Mouse (Mus musculus): ENCODE results near the gene Gm11236. TPM values are rescaled to one million over a fixed set of nuclear protein-coding genes. Genes with fewer than 3 reads are reported as not detected.
"Not testable (repeated sequence)": the region's sequence is repeated elsewhere in the genome, so short reads cannot be mapped to it uniquely, and the experiment has no call there.

Gene Gm11236
- polyA plus RNA-seq (2015; fragmentation: Nextera tagmentation; extraction: Ambion mirVana), result not detected in 2 replicates

- not testable (repeated sequence) for ATAC-seq; H3K9ac ChIP-seq (replicated peaks); H3K27ac ChIP-seq; H3K36me3 ChIP-seq; H3K9me3 ChIP-seq; H3K4me2 ChIP-seq (replicated peaks); H3K27me3 ChIP-seq; H3K4me3 ChIP-seq (replicated peaks); H3K4me1 ChIP-seq (replicated peaks)
- no CpG with 5 or more reads among the region's 4 CpGs for whole genome bisulfite sequencing
These were observed at the start of gene Gm11236 for GRCm38 (mm10) chr4:73637821-73638220. TSS of gene Gm11236 (plus strand) at chr4:73638121.

GRCm38 (mm10) chr4:73599248-73599647 is 38.7 kb upstream of the Gm11236 start:
- H3K4me3 ChIP-seq (replicated peaks), result no peak overlapping the region
- H3K27me3 ChIP-seq, result no peaks in the 10 kb centered on the region
- 9% methylated on average over 3 of the region's 3 CpGs for WGBS
- H3K9me3 ChIP-seq, result no peaks in the 10 kb centered on the region
- H3K36me3 ChIP-seq, result no peaks in the 10 kb centered on the region
- H3K4me1 ChIP-seq (replicated peaks), result no peaks in the 10 kb centered on the region
- H3K9ac ChIP-seq (replicated peaks), result no peak overlapping the region
- no peak overlapping the region for H3K4me2 ChIP-seq (replicated peaks)
- ATAC-seq, result peak; percentile 79
- no peak overlapping the region for H3K27ac ChIP-seq

- H3K4me3 ChIP-seq (replicated peaks); H3K9me3 ChIP-seq; H3K27ac ChIP-seq; H3K4me1 ChIP-seq (replicated peaks); ATAC-seq; H3K9ac ChIP-seq (replicated peaks); H3K27me3 ChIP-seq; H3K36me3 ChIP-seq; H3K4me2 ChIP-seq (replicated peaks): not testable (repeated sequence)
- no CpG with 5 or more reads among the region's 3 CpGs for WGBS
These were observed 30.3 kb upstream of the Gm11236 start, which contains the start of gene Gm11238 for GRCm38 (mm10) chr4:73607581-73607980. TSS of gene Gm11238 (plus strand) at chr4:73607881.

DNA sequence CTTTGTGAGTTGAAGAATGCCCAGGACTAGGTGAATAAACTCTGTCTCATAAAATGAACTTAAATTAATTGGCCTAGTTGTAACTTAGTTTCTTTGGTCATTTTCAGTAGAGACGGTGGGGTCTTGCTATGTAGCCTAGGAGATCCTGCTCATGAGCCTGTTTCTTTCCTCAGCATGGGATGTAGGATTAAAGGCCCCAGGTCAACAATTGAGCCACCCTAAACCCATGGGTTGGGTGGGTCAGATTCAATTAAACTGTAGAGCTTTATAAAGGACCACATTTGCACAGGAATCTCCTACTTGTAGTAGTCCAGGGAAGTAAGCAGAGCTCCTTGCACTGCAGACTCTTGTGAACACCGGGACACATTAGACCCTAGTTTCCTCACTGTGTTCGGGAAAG is 15.2 kb upstream of the Gm11236 start, which contains the start of gene Gm11237:
Gm11237 (plus strand) TSS at position 301 of the 400 bp plus-strand sequence.
- H3K9me3 ChIP-seq; H3K4me1 ChIP-seq (replicated peaks); ATAC-seq; H3K27ac ChIP-seq; H3K36me3 ChIP-seq; H3K27me3 ChIP-seq; H3K4me3 ChIP-seq (replicated peaks); H3K4me2 ChIP-seq (replicated peaks); H3K9ac ChIP-seq (replicated peaks): not testable (repeated sequence)
- no CpG with 5 or more reads among the region's 3 CpGs for WGBS

GRCm38 (mm10) chr4:73661864-73662263 is 23.9 kb downstream of the Gm11236 start:
- H3K27ac ChIP-seq, result not testable (repeated sequence)
- WGBS, result 88% methylated on average over 4 of the region's 4 CpGs

DNA sequence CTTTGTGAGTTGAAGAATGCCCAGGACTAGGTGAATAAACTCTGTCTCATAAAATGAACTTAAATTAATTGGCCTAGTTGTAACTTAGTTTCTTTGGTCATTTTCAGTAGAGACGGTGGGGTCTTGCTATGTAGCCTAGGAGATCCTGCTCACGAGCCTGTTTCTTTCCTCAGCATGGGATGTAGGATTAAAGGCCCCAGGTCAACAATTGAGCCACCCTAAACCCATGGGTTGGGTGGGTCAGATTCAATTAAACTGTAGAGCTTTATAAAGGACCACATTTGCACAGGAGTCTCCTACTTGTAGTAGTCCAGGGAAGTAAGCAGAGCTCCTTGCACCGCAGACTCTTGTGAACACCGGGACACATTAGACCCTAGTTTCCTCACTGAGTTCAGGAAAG is 30.1 kb downstream of the Gm11236 start, which contains the start of gene Gm11239:
Gm11239 (plus strand) TSS at position 301 of the 400 bp plus-strand sequence.
- not testable (repeated sequence) for ATAC-seq; H3K27ac ChIP-seq; H3K9me3 ChIP-seq; H3K4me3 ChIP-seq (replicated peaks); H3K9ac ChIP-seq (replicated peaks); H3K4me1 ChIP-seq (replicated peaks); H3K27me3 ChIP-seq; H3K4me2 ChIP-seq (replicated peaks); H3K36me3 ChIP-seq
- no CpG with 5 or more reads among the region's 4 CpGs for WGBS

More at GRCm38 (mm10) chr4:73661864-73662263, 23.9 kb downstream of the Gm11236 start:
- not testable (repeated sequence) for H3K4me2 ChIP-seq (replicated peaks); H3K9me3 ChIP-seq; ATAC-seq; H3K9ac ChIP-seq (replicated peaks); H3K27me3 ChIP-seq; H3K4me1 ChIP-seq (replicated peaks); H3K4me3 ChIP-seq (replicated peaks); H3K36me3 ChIP-seq

- H3K36me3 ChIP-seq; H3K4me1 ChIP-seq (replicated peaks); H3K27me3 ChIP-seq; H3K4me3 ChIP-seq (replicated peaks); H3K27ac ChIP-seq; ATAC-seq; H3K9me3 ChIP-seq; H3K9ac ChIP-seq (replicated peaks); H3K4me2 ChIP-seq (replicated peaks): not testable (repeated sequence)
- 85% methylated on average over 1 of the region's 4 CpGs for WGBS
These were observed 45.3 kb downstream of the Gm11236 start, which contains the start of gene Gm428 for GRCm38 (mm10) chr4:73683216-73683615. TSS of gene Gm428 (plus strand) at chr4:73683516.

Other genes with a start within 250 kb of the Gm11236 start
- not detected in 2 replicates for gene Gm11487, start 233.0 kb upstream of the Gm11236 start, polyA plus RNA-seq (2015; fragmentation: Nextera tagmentation; extraction: Ambion mirVana)
- gene Gm11238, start 30.2 kb upstream of the Gm11236 start, polyA plus RNA-seq (2015; fragmentation: Nextera tagmentation; extraction: Ambion mirVana), result not detected in 2 replicates
- not detected in 2 replicates for gene Gm11237, start 15.1 kb upstream of the Gm11236 start, polyA plus RNA-seq (2015; fragmentation: Nextera tagmentation; extraction: Ambion mirVana)
- gene Gm11239, start 30.2 kb downstream of the Gm11236 start, polyA plus RNA-seq (2015; fragmentation: Nextera tagmentation; extraction: Ambion mirVana), result not detected in 2 replicates
- not detected in 2 replicates for gene Gm428, start 45.4 kb downstream of the Gm11236 start, polyA plus RNA-seq (2015; fragmentation: Nextera tagmentation; extraction: Ambion mirVana)
- gene Rasef, start 152.9 kb downstream of the Gm11236 start, polyA plus RNA-seq (2015; fragmentation: Nextera tagmentation; extraction: Ambion mirVana), result 0.08 and 0.09 TPM in 2 replicates
- not detected in 2 replicates for gene Gm11758, start 238.1 kb downstream of the Gm11236 start, polyA plus RNA-seq (2015; fragmentation: Nextera tagmentation; extraction: Ambion mirVana)

Data from midbrain, embryonic 13.5 days (tissue).